Mouse (Mus musculus) cerebellum, adult (tissue): ENCODE results near the gene Serping1.
"Not testable (repeated sequence)": the region's sequence is repeated elsewhere in the genome, so short reads cannot be mapped to it uniquely, and the experiment has no call there.

Experiments used
- ATAC-seq: cut with Nextera tagmentation; 2 replicates; pipeline ENCODE4 v1.9.2; 2017; ENCODE audit warnings: mild to moderate bottlenecking, moderate library complexity, mixed read lengths; ENCODE audit not compliant: insufficient number of reproducible peaks, low FRiP score, low TSS enrichment

Serping1 gene

GRCm38 (mm10) chr2:84742451-84743283 is 32.6 kb downstream of the Serping1 start:
- ATAC-seq: no peak

GRCm38 (mm10) chr2:84741841-84742450 is 33.3 kb downstream of the Serping1 start:
- no peak for ATAC-seq

- ATAC-seq: no peak
Measured at GRCm38 (mm10) chr2:84740608-84741333, 34.5 kb downstream of the Serping1 start.

DNA sequence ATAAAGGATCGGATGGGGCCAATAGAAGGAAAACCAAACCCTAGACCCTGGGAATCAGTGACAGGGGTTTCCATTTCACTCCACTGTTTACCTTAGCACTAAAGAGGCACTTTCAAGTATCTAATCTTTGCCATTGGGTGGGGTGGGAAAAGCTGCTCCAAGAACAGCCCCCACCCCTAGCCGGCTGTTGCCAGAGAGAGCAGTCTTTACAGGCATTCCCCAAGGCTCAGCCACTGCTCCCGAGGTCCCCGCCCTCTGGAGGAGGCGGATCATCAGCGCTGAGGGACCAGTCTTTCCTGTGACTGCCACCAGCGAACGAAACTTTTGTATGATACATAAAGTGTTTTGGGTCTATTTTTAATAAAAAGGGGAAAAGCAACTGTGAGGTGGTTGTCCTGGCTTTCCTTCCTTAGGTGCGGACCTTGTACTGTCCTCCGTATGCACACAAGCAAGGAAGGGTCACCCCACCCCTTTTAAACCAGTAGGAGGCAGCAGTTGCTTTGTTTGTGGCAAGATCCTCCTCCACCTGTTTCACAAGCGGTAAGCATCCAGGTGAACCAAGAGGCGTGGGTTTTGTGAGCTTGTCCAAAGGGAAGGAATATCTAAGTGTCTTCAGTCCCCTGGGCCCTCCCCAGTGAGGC is 36.9 kb downstream of the Serping1 start:
- no peak for ATAC-seq

DNA sequence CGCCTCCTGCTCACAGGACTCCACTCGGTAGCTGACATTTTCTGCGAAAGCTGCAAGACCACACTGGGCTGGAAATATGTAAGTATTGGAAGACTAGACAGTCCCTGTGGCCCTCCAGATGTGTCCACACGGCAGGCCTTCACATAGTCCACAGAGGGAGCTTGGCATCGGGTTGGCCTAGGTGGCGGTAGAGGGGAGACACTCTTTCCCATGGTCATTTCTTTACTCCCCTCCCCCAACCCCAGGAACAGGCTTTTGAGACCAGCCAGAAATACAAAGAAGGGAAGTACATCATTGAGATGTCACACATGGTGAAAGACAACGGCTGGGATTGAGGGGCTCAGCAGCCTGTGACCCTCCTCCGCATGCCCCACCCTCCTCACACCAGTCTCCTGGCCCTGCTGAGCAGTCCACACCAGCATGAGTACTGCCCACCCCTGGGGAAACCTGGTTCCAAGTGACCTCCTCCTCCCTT is 37.8 kb downstream of the Serping1 start:
- no peak for ATAC-seq

DNA sequence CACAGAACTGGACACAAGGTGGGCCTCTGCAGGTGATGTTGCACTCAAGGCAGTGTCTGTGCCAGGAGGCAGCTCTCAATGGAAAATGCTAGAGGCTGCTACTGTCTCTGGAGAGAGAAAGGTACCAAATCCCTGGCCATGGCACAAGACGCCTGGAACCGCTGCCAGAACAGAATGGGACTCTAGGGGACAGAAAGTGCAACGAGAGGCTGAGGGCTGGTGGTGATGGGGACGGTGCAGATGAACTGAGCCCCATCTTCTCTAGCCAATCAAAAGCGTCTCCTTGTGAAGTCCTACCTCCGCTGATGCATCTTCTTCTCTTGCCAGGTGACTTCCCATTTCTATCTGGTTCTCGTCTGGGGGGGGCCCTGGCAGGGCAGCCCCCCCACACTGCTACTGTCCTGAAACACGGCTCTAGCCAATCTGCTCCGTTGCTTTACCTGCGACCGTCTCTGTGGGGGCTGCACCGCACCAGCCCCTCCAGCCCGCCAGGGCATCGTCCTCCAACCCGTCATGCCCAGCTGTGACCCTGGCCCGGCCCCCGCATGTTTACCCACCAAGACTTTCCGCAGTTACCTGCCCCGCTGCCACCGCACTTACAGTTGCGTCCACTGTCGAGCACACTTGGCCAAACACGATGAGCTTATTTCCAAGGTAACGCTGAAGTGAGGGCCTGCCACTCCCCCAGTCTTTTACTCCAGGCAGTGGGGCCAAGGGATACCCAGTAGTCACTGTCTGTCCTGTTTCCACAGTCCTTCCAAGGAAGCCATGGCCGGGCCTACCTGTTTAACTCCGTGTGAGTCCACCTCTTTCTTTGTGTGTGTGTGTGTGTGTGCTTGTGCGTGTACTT is 38.7 kb downstream of the Serping1 start:
- no peak for ATAC-seq

DNA sequence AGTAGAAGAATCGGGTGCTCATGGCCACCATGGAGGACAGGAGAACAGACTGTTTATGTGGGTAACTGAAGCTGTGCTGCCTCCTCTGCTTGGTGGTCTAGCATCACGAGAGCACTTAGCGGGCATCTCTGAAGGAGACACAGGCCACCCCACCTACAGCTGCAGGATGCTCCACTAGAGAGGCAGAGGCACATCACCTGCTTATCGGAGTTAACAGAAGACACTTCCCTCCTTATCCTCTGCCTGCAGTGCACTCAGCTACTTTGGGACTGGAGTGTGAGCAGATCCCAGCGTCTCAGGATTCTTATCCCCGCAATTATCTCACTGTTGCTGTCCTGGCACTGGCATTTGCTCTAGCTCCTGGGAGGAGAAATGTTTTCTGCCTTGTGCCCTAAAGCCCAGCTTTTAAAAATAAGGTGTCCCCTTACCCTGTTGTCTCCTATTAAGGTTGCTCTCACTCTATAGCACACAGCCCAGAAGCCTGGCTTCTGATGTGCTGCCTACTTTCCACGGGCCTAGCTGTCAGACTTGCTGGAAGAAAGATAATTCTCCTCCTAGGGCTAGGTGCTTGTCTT is 39.8 kb downstream of the Serping1 start:
- no peak for ATAC-seq

GRCm38 (mm10) chr2:84734919-84735318 is 40.3 kb downstream of the Serping1 start:
- no peak for ATAC-seq

GRCm38 (mm10) chr2:84734351-84734864 is 40.8 kb downstream of the Serping1 start:
- peak; percentile 37 for ATAC-seq

- peak; percentile 86 for ATAC-seq
Measured at GRCm38 (mm10) chr2:84733579-84734300, 41.5 kb downstream of the Serping1 start, which contains the start of gene Ypel4. Gene Ypel4, plus strand, starts transcription at chr2:84734058.

GRCm38 (mm10) chr2:84732394-84732793 is 42.9 kb downstream of the Serping1 start:
- ATAC-seq: no peak

GRCm38 (mm10) chr2:84731206-84731605 is 44.0 kb downstream of the Serping1 start:
- ATAC-seq: no peak

DNA sequence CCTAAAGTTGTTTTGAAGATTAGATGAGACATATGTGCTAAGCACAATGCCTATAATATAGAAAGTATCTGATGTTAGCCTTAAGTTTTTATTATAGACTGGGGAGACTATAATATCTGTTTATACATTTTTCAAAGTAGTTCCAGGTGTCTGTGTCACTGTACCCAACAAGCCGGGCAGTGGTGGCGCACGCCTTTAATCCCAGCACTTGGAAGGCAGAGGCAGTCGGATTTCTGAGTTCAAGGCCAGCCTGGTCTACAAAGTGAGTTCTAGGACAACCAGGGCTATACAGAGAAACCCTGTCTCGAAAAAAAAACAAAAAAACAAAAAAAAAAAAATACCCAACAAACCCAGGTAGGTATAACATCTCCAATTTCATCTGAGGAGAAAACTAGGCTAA is 47.1 kb downstream of the Serping1 start:
- ATAC-seq: not testable (repeated sequence)

GRCm38 (mm10) chr2:84727172-84727858 is 47.9 kb downstream of the Serping1 start, which contains the start of gene Clp1:
Gene Clp1, minus strand, starts transcription at chr2:84727350.
- ATAC-seq: peak; percentile 94

- ATAC-seq: no peak
Measured at GRCm38 (mm10) chr2:84726716-84727115, 48.5 kb downstream of the Serping1 start.

DNA sequence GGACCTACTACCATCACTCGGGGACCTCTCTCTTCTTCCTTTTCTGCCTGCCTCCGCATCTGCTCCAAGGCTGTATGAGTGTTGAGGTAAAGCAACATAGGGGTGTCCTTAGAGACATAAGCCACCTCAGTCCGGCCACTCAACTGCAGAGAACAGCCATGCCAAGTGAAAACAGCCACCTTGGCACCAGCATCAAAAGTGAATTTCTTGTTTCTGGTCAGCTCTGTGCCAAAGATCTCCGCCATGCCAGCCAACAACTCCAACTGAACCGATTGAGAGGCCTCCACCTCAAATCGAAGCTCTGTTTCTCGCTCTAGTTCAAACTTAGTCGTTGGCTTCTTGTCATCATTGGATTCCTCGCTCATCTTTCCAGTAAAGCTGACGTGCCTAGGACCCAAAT is 49.5 kb downstream of the Serping1 start:
- no peak for ATAC-seq

DNA sequence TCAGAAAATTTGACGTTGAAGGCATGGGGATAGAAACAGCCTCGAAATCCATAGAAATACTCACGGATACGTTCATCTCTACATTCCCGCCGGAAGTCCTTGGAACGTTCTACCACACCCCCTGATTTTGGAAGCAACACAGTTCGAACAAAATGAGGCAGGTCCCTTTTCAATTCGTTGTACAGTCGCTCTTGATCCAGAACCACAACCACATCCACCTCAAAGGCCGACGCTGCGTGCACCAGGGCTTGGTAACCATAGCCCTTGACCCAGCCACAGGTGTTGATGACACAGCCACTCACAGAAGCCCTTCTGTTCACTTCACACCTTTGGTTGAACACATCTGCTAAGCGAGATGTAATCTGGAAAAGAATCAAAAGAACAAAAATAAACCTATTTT is 51.4 kb downstream of the Serping1 start:
- no peak for ATAC-seq

GRCm38 (mm10) chr2:84721182-84721581 is 54.1 kb downstream of the Serping1 start:
- ATAC-seq: no peak
